Mouse (Mus musculus) gastrocnemius, adult 18-20 months (tissue): Measurements from ENCODE around the gene Nxn. TPM values are rescaled to one million over a fixed set of nuclear protein-coding genes. Genes with fewer than 3 reads are reported as not detected.

Experiments
- DNase-seq: peaks from one replicate; pipeline ENCODE4 v3.0.0; 2021; ENCODE audit warnings: low spot score
- total RNA-seq, 2 experiments: library from RNA; stranded (reverse); gene quantifications; 2 replicates each; pipeline ENCODE4 v1.2.3; 2021

The Nxn gene
- total RNA-seq, 2 experiments from 2014 or later: 37.4 to 48.7 TPM

DNA sequence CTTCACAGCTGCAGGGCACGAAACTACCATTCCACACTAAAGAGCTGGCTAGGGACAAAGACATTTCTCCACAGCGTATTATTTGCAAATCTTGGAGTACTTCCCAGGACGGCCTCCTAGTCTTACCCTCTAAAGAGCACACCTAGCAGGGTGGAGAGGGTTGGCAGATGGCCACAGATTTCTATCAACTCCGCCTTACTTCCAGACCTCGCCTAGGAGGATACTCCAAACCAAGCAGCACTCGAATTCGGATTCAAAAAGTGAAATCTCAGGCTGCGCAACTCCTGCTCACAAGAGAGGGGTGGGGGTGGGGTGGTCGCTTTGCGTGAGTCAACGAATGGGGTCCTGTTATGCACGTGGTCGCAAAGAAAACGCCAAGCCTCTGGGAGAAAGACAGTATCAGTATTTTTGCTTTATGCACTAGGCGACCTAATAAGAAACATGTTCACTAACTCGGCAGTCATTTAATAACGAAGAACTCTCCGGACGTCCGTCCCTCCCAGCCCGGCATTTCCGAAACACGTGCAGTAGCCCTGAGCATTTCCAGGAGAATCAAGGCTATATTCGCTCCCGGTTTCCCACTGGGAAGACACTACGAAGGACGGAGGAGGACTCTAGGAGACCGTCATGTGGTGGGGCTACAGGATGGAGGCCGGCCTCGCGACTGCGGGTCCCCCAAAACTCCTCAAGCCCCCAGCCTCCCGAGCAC is 182.1 kb downstream of the Nxn start:
- DNase-seq: peak; percentile 13

DNA sequence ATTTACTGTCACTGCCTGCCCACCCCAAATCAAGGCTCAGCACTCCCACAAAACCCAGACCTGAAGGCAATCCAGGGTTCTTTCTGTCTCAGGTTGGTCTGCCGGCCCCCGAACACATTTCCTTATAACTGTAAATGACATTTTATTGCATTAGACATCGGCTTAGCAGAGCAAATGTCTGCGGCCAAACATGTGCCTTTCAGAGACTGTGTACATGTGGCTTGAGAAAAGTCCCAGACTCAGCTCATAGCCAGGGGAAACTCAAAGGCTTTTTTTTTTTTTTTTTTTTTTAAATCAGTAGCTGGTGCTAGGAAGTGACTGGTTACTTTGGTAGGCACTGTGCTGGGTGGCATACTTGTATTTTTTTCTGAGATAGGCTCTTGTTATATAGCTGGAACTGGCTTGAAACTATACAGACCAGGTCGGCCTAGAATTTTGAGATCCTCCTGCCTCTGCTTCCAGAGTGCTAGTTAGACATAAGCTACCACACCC is 182.8 kb downstream of the Nxn start:
- DNase-seq: no peak

DNA sequence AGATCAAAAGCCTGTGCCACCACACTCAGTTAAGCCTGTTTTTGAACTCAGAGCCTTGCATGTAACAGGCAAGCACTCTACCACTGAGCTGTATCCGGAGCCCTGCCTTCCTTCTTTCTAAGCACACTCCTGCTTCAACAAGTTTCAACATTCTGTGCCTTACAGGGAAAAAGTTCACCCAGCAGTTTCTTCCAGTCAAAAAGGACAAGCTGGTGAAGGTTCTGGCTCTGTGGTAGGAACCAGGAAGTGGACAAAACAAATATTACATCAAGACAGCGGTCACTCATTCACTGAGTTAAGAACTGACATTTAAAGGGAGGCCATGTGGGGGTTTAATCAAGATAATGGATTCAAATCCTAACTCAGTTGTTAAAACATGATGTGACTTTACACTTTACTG is 183.9 kb downstream of the Nxn start:
- no peak for DNase-seq

DNA sequence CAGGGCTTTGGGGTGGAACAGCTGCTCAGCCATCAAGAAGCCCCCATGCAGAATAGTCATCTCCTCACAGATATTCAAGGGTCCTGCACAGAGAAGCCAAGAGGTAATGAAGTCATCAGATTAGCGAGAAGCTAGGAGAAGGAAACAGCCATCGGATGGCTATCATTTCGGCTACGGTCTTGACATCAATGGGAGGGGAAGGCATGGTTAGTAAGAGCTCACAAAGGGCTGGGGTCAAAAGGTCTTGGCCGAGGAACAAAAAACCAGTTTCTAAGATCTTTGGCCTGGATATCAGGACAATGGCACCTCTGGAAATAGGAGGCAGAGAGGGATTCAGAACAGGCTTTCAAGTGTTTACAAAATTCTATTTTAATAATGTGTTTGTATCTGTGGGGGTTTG is 185.1 kb downstream of the Nxn start:
- no peak for DNase-seq

DNA sequence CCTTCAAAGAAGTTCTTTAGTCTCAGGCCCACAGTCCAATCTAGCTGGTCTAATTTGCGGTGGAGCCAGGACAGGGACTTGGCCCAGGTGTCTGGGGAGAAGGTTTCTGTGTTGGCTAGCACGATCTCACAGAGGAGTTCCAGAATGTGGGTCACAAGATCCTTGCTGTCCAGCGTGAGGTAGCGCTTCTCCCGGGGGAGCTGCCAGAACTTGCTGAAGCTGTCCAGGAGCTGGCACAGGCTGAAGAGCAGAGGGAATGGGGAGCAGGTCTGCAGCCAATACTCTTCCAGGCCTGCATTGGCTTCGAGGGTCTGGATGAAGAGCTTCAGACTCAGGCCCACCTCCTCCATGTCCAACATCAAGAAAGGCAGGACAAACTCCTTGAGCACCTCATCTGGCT is 187.3 kb downstream of the Nxn start:
- peak; percentile 51 for DNase-seq

DNA sequence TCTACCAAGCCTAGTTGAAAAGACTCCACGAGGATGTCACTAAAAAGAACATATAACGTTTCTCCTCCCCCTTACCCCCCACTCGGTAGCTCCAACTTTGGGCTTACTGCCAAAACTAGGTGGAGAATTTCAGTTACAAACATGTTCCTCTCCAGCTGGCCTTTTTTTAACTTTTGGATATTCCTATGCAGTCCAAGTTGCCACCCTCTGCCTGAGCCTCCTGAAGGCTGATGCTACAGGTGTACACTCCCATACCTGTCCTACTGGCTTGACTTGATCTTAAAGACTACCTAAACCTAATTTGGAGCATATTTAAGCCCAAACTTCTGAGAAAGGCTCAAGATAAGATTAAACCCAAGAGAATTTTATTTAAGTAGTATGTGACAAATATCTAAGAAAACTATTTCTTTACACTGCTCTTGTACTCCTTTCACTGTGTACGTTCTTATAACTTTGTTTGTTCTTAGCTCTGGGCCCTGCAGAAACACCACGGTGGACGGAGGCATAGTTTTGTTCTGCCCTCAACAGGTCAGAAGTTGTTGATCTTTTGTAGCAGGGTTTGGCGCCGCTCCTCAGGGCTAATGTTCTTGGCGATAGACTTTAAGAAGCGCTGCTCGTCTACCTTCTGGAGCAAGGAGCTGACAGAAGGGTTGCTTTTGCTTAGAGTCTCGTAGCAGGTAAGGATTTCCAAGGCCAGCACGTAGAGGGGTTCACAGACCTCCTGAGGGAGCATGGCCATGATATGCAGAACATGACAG is 188.5 kb downstream of the Nxn start:
- DNase-seq: no peak

Other genes with a start within 250 kb of the Nxn start
- gene Vps53, start 219.5 kb downstream of the Nxn start, total RNA-seq: 10 to 100 TPM; 20.8 to 23.6 TPM
- gene Fam57a, start 219.5 kb downstream of the Nxn start, total RNA-seq: 1 to 10 TPM; 1.4 to 2.0 TPM
- not detected for gene Dbil5, start 181.5 kb downstream of the Nxn start, total RNA-seq
- 1 to 10 TPM; 1.4 to 3.3 TPM for gene Gemin4, start 181.5 kb downstream of the Nxn start, total RNA-seq
- 10 to 100 TPM; 11.1 to 16.6 TPM for gene Mrm3, start 155.4 kb downstream of the Nxn start, total RNA-seq
- 10 to 100 TPM; 25.5 to 27.8 TPM for gene Glod4, start 155.4 kb downstream of the Nxn start, total RNA-seq
- 10 to 100 TPM; 32.5 to 41.9 TPM for gene Timm22, start 7.8 kb upstream of the Nxn start, total RNA-seq
- gene Abr, start 223.2 kb upstream of the Nxn start, total RNA-seq: 10 to 100 TPM in 1 of 2 experiments, 1 to 10 TPM in 1; 8.2 to 12.8 TPM